Mouse (Mus musculus): ENCODE results near the gene Sstr5. TPM values are rescaled to one million over a fixed set of nuclear protein-coding genes. Genes with fewer than 3 reads are reported as not detected.

Gene Sstr5
- polyA plus RNA-seq, 1 experiment from 2014 or later, result 0.44 TPM

GRCm38 (mm10) chr17:25516315-25516714 lies 19.2 kb upstream of the Sstr5 start:
- ATAC-seq, result no peak
- no peak overlapping the region for H3K4me3 ChIP-seq (replicated peaks; ENCODE audit: low read length)
- no peak overlapping the region for H3K9ac ChIP-seq (replicated peaks; ENCODE audit: low read depth, low read length)
- WGBS, result 57% methylated on average over 5 of the region's 5 CpGs
- H3K27me3 ChIP-seq (replicated peaks; ENCODE audit: control insufficient read depth, insufficient read depth, low read length), result no peaks in the 10 kb centered on the region
- H3K4me2 ChIP-seq (ENCODE audit: low read length), result no peak overlapping the region
- H3K36me3 ChIP-seq (ENCODE audit: control insufficient read depth, insufficient read depth), result no peaks in the 10 kb centered on the region
- 0 out of 2 replicates have a peak, but pooled peaks cover 2% of the 10 kb centered on the region for H3K9me3 ChIP-seq (ENCODE audit: control insufficient read depth, low read length)
- H3K27ac ChIP-seq (ENCODE audit: low read length), result no peak overlapping the region
- H3K4me1 ChIP-seq (replicated peaks; ENCODE audit: control insufficient read depth, insufficient read depth, low read length), result peaks cover 20% of the 10 kb centered on the region

DNA sequence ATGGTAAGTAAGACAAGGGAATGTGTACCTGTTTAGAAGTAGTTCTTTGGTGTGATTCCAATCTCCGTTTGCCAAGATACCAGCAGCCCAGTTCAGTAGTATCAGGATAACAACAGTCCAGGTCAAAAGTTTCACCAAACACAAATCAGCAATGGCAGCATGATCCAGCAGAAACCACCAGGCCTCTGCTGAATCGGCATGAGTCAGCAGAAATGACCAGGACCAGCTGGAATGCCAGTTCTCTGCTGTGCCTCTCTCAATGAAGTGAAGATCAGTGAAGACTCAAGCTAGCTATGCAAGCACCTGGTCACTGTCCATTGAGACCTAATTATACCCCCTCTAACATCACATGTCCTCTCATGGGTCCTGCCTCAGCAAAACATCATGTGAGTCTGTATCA lies 17.0 kb upstream of the Sstr5 start:
- Histone ChIP-seq H3K27ac (ENCODE audit: low read length) (no peak overlapping the region), H3K9me3 (ENCODE audit: control insufficient read depth, low read length) (0 out of 2 replicates have a peak, but pooled peaks cover 2% of the 10 kb centered on the region), H3K36me3 (ENCODE audit: control insufficient read depth, insufficient read depth) (no peaks in the 10 kb centered on the region), H3K4me3 (replicated peaks; ENCODE audit: low read length) (no peak overlapping the region), H3K9ac (replicated peaks; ENCODE audit: low read depth, low read length) (no peak overlapping the region), H3K27me3 (replicated peaks; ENCODE audit: control insufficient read depth, insufficient read depth, low read length) (no peaks in the 10 kb centered on the region), H3K4me1 (replicated peaks; ENCODE audit: control insufficient read depth, insufficient read depth, low read length) (0 out of 2 replicates have a peak, but pooled peaks cover 10% of the 10 kb centered on the region), H3K4me2 (ENCODE audit: low read length) (no peak overlapping the region)
- no peak for ATAC-seq
- WGBS, result 94% methylated on average over 2 of the region's 2 CpGs

DNA sequence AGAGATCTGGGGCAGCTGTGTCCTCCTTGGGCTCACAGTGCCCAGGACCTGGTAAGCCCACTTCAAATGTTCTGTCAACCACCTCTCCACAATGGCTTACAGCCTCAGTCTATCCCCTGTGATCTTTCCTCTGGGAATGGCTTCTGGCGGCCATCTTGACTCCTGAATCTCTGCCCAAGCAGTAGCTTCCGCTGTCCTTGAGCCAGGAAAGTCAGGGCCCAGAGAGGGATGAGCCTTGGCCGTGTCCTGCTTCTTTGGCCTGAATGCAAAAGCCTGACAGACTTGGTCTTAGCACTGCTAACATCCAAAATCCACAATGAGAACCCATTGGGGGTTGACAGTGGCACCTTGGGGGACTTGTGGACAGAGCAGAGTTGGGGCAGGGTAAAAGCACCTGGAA lies 14.8 kb upstream of the Sstr5 start:
- 0 out of 2 replicates have a peak, but pooled peaks cover 2% of the 10 kb centered on the region for H3K9me3 ChIP-seq (ENCODE audit: control insufficient read depth, low read length)
- WGBS, result 76% methylated on average over 3 of the region's 3 CpGs
- 0 out of 2 replicates have a peak, but pooled peaks cover 4% of the 10 kb centered on the region for H3K4me1 ChIP-seq (replicated peaks; ENCODE audit: control insufficient read depth, insufficient read depth, low read length)
- H3K36me3 ChIP-seq (ENCODE audit: control insufficient read depth, insufficient read depth), result no peaks in the 10 kb centered on the region
- H3K4me2 ChIP-seq (ENCODE audit: low read length), result no peak overlapping the region
- H3K9ac ChIP-seq (replicated peaks; ENCODE audit: low read depth, low read length), result no peak overlapping the region
- H3K4me3 ChIP-seq (replicated peaks; ENCODE audit: low read length), result no peak overlapping the region
- no peak overlapping the region for H3K27ac ChIP-seq (ENCODE audit: low read length)
- no peaks in the 10 kb centered on the region for H3K27me3 ChIP-seq (replicated peaks; ENCODE audit: control insufficient read depth, insufficient read depth, low read length)
- ATAC-seq, result no peak

- Histone ChIP-seq H3K9me3 (ENCODE audit: control insufficient read depth, low read length) (0 out of 2 replicates have a peak, but pooled peaks cover 2% of the 10 kb centered on the region), H3K4me2 (ENCODE audit: low read length) (no peak overlapping the region), H3K27me3 (replicated peaks; ENCODE audit: control insufficient read depth, insufficient read depth, low read length) (no peaks in the 10 kb centered on the region), H3K9ac (replicated peaks; ENCODE audit: low read depth, low read length) (no peak overlapping the region), H3K27ac (ENCODE audit: low read length) (no peak overlapping the region), H3K36me3 (ENCODE audit: control insufficient read depth, insufficient read depth) (no peaks in the 10 kb centered on the region), H3K4me1 (replicated peaks; ENCODE audit: control insufficient read depth, insufficient read depth, low read length) (0 out of 2 replicates have a peak, but pooled peaks cover 4% of the 10 kb centered on the region), H3K4me3 (replicated peaks; ENCODE audit: low read length) (no peak overlapping the region)
- 85% methylated on average over 10 of the region's 10 CpGs for WGBS
- no peak for ATAC-seq
Observed at GRCm38 (mm10) chr17:25510074-25510830, 13.2 kb upstream of the Sstr5 start.

DNA sequence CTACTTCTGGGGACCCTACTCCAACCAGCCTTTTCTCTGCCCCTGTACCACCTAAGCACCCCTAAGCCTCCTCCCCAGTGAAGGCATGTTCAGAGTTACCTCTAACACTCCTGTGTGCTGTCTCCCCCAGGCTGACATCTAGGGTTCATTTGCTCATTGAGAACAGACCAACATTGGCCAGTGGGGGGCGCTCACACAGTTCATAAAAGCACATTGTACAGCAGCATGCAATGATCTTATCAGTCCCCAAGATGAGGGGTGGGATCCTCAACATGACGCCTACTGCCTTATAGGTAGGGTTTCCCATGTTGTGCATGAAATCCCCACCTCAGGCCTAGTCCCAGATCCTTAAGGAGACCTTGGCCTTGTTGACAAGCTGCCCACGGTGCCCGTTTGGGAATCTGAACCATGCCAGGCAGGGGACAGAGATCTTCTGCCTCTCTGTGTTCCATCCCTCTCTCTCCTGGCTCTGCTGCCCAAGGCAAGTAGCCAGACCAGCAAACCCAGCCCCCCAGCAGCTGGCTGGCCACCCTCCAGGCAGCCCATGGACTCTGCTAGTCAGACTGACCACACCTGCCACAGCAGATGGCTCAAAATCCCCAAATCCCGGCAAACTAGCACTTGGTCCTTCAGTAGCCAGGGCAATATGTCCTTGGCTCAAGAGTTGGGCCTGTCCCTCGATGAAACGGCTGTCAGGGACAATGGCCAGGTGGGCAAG lies 11.9 kb upstream of the Sstr5 start:
- 49% methylated on average over 7 of the region's 7 CpGs for WGBS
- no peaks in the 10 kb centered on the region for H3K27me3 ChIP-seq (replicated peaks; ENCODE audit: control insufficient read depth, insufficient read depth, low read length)
- H3K4me2 ChIP-seq (ENCODE audit: low read length), result no peak overlapping the region
- no peak; the same call in 1 of the 2 replicates for ATAC-seq
- no peak overlapping the region for H3K27ac ChIP-seq (ENCODE audit: low read length)
- H3K4me3 ChIP-seq (replicated peaks; ENCODE audit: low read length), result no peak overlapping the region
- no peak overlapping the region for H3K9ac ChIP-seq (replicated peaks; ENCODE audit: low read depth, low read length)
- 0 out of 2 replicates have a peak, but pooled peaks cover 4% of the 10 kb centered on the region for H3K4me1 ChIP-seq (replicated peaks; ENCODE audit: control insufficient read depth, insufficient read depth, low read length)
- no peaks in the 10 kb centered on the region for H3K36me3 ChIP-seq (ENCODE audit: control insufficient read depth, insufficient read depth)
- H3K9me3 ChIP-seq (ENCODE audit: control insufficient read depth, low read length), result 0 out of 2 replicates have a peak, but pooled peaks cover 1% of the 10 kb centered on the region

DNA sequence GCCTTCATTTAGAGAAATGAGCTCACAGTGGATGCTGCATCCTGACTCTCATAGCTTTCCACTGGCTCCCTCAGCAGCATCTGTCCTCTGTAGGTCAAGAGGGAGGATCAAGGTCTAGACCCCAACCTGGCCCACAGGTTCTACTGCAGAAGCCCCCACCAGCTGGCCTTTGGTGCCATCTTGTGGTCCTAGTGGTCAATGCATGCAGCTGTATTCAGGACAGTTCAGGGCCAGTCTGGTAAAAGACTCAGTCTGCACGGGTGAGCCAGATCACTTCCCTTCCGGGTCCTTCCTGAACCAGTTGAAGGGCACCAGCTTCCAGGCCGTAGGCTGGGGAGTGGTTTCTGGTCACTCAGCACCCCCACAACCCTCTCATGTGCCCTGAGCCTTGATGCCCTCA lies 10.7 kb upstream of the Sstr5 start:
- Histone ChIP-seq H3K4me2 (ENCODE audit: low read length) (no peak overlapping the region), H3K27me3 (replicated peaks; ENCODE audit: control insufficient read depth, insufficient read depth, low read length) (no peaks in the 10 kb centered on the region), H3K9me3 (ENCODE audit: control insufficient read depth, low read length) (no peaks in the 10 kb centered on the region), H3K9ac (replicated peaks; ENCODE audit: low read depth, low read length) (no peak overlapping the region), H3K36me3 (ENCODE audit: control insufficient read depth, insufficient read depth) (no peaks in the 10 kb centered on the region), H3K27ac (ENCODE audit: low read length) (no peak overlapping the region), H3K4me1 (replicated peaks; ENCODE audit: control insufficient read depth, insufficient read depth, low read length) (0 out of 2 replicates have a peak, but pooled peaks cover 4% of the 10 kb centered on the region), H3K4me3 (replicated peaks; ENCODE audit: low read length) (no peak overlapping the region)
- no peak for ATAC-seq
- WGBS, result 26% methylated on average over 3 of the region's 3 CpGs

DNA sequence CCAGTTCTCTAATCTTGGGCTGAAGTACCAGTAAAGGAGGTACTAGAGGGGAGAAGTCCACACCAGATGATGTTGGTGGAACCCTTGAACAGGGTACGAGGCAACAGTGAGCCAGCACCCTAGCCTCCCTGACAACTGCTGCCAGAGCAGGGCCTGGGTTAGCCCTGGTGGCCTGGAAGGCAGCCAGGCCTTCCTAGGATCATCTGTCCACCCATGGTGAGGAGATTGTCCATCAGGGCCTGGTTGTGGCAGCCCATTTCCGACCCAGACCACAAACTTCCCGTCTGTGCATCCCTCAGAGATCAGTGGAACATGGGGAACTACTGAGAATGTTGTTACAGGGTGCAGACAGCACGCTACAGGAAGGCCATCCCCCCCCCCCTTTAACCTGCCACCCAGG lies 5.5 kb upstream of the Sstr5 start:
- Histone ChIP-seq H3K27ac (ENCODE audit: low read length) (no peak overlapping the region), H3K27me3 (replicated peaks; ENCODE audit: control insufficient read depth, insufficient read depth, low read length) (peaks cover 7% of the 10 kb centered on the region), H3K4me3 (replicated peaks; ENCODE audit: low read length) (no peak overlapping the region), H3K4me1 (replicated peaks; ENCODE audit: control insufficient read depth, insufficient read depth, low read length) (no peaks in the 10 kb centered on the region), H3K9ac (replicated peaks; ENCODE audit: low read depth, low read length) (no peak overlapping the region), H3K36me3 (ENCODE audit: control insufficient read depth, insufficient read depth) (no peaks in the 10 kb centered on the region), H3K9me3 (ENCODE audit: control insufficient read depth, low read length) (no peaks in the 10 kb centered on the region), H3K4me2 (ENCODE audit: low read length) (no peak overlapping the region)
- WGBS, result 84% methylated on average over 4 of the region's 4 CpGs
- ATAC-seq, result no peak

GRCm38 (mm10) chr17:25482092-25482491 lies 15.0 kb downstream of the Sstr5 start:
- Histone ChIP-seq H3K4me1 (replicated peaks; ENCODE audit: control insufficient read depth, insufficient read depth, low read length) (no peaks in the 10 kb centered on the region), H3K4me2 (ENCODE audit: low read length) (no peak overlapping the region), H3K9me3 (ENCODE audit: control insufficient read depth, low read length) (no peaks in the 10 kb centered on the region), H3K9ac (replicated peaks; ENCODE audit: low read depth, low read length) (no peak overlapping the region), H3K27me3 (replicated peaks; ENCODE audit: control insufficient read depth, insufficient read depth, low read length) (no peaks in the 10 kb centered on the region), H3K27ac (ENCODE audit: low read length) (no peak overlapping the region), H3K36me3 (ENCODE audit: control insufficient read depth, insufficient read depth) (no peaks in the 10 kb centered on the region), H3K4me3 (replicated peaks; ENCODE audit: low read length) (no peak overlapping the region)
- 81% methylated on average over 6 of the region's 6 CpGs for WGBS
- no peak for ATAC-seq

DNA sequence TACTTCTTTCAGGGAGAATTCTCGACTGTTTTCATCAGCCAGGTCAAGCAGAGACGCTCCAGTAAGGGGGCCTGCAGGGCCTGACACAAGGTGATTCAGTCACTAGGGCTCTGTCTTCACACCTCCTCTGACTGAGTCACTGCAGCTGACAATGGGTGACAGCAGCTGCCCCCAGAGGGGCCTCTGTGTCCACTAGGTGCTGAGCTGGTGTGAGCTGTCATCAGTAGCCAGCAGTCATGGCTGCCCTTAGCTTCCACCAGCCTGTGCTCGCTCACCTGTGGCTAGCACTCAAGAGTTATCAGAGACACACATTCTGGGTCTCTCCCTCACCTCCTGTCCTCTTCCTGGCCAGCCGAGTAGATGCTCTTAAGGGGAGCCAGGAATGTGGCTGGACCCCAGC lies 16.3 kb downstream of the Sstr5 start:
- no peak overlapping the region for H3K4me2 ChIP-seq (ENCODE audit: low read length)
- no peak overlapping the region for H3K27ac ChIP-seq (ENCODE audit: low read length)
- H3K4me3 ChIP-seq (replicated peaks; ENCODE audit: low read length), result no peak overlapping the region
- H3K27me3 ChIP-seq (replicated peaks; ENCODE audit: control insufficient read depth, insufficient read depth, low read length), result no peaks in the 10 kb centered on the region
- WGBS, result 57% methylated on average over 4 of the region's 4 CpGs
- H3K9me3 ChIP-seq (ENCODE audit: control insufficient read depth, low read length), result no peaks in the 10 kb centered on the region
- no peak overlapping the region for H3K9ac ChIP-seq (replicated peaks; ENCODE audit: low read depth, low read length)
- no peak for ATAC-seq
- no peaks in the 10 kb centered on the region for H3K36me3 ChIP-seq (ENCODE audit: control insufficient read depth, insufficient read depth)
- no peaks in the 10 kb centered on the region for H3K4me1 ChIP-seq (replicated peaks; ENCODE audit: control insufficient read depth, insufficient read depth, low read length)
